Mouse (Mus musculus) liver, postnatal 0 days (tissue): Measurements from ENCODE around the gene Sft2d1. TPM values are rescaled to one million over a fixed set of nuclear protein-coding genes. Genes with fewer than 3 reads are reported as not detected.
"Not testable (repeated sequence)": the region's sequence is repeated elsewhere in the genome, so short reads cannot be mapped to it uniquely, and the experiment has no call there.

ENCODE experiments used
- ATAC-seq: fragments of 200-750 bp; cut with Nextera tagmentation; 2 replicates; pipeline ENCODE4 v1.8.0; 2017; ENCODE audit warnings: mild to moderate bottlenecking, moderate library complexity
- DNase-seq: peaks from one replicate; pipeline ENCODE4 v3.0.0-alpha.2; 2016
- H3K27ac ChIP-seq: fragments of 300-500 bp; sonication (generic); 2 replicates; pipeline ENCODE4 v1.5.1; 2014; ENCODE audit warnings: antibody characterized with exemption, moderate library complexity, mild to moderate bottlenecking, low read depth
- H3K27me3 ChIP-seq: fragments of 300-500 bp; sonication (generic); 2 replicates; pipeline ENCODE4 v1.6.1; 2014; ENCODE audit warnings: low read length, control low read depth, mixed read lengths; ENCODE audit not compliant: insufficient read depth
- H3K36me3 ChIP-seq: fragments of 300-500 bp; sonication (generic); replicated peaks from 2 replicates; pipeline ENCODE4 v1.6.1; 2014; ENCODE audit warnings: mild to moderate bottlenecking, control low read depth, low read length, moderate library complexity, mixed read lengths; ENCODE audit not compliant: insufficient read depth
- H3K4me1 ChIP-seq: fragments of 300-500 bp; sonication (generic); 2 replicates; pipeline ENCODE4 v1.6.1; 2014; ENCODE audit warnings: antibody characterized with exemption, mild to moderate bottlenecking, control low read depth; ENCODE audit not compliant: insufficient read depth
- H3K4me2 ChIP-seq: fragments of 300-500 bp; sonication (generic); 2 replicates; pipeline ENCODE4 v1.6.1; 2014; ENCODE audit warnings: low read depth, mild to moderate bottlenecking, low read length, moderate library complexity, mixed read lengths
- H3K4me3 ChIP-seq: fragments of 300-500 bp; sonication (generic); 2 replicates; pipeline ENCODE4 v1.5.1; 2014; ENCODE audit warnings: low read depth, low read length
- H3K9ac ChIP-seq: fragments of 300-500 bp; sonication (generic); replicated peaks from 2 replicates; pipeline ENCODE4 v1.6.1; 2014; ENCODE audit warnings: mild to moderate bottlenecking, moderate library complexity
- H3K9me3 ChIP-seq: fragments of 300-500 bp; sonication (generic); 2 replicates; pipeline ENCODE4 v1.6.1; 2016; ENCODE audit warnings: mild to moderate bottlenecking, control low read depth, low read length, mixed read lengths
- CTCF ChIP-seq: sonication (generic); IDR thresholded peaks from 2 replicates; pipeline ENCODE4 v1.5.1; 2016; ENCODE audit warnings: antibody characterized with exemption, low read depth
- EP300 ChIP-seq: IDR thresholded peaks from 2 replicates; pipeline ENCODE4 v1.6.1; 2016; ENCODE audit warnings: antibody characterized with exemption, low read depth, mild to moderate bottlenecking
- WGBS: fragments of 180-500 bp; shearing (Covaris S2); extraction: QIAGEN DNeasy Blood & Tissue Kit; methylation state at CpG from one replicate; pipeline ENCODE4 v1.1.7; 2014; ENCODE audit not compliant: insufficient replicate concordance; 5-methylcytosine and 5-hydroxymethylcytosine counted together
- polyA plus RNA-seq: library from polyadenylated mRNA; unstranded; fragments of >200 nt; fragmentation: Nextera tagmentation; extraction: Ambion mirVana; gene quantifications from 2 replicates; pipeline ENCODE4 v1.2.1, GENCODE M21; 2015

Sft2d1 gene
- polyA plus RNA-seq, 1 experiment from 2014 or later, result 67.6 TPM

GRCm38 (mm10) chr17:8313976-8314375, 3.1 kb downstream of the Sft2d1 start:
- no peak for DNase-seq
- no peaks in the 10 kb centered on the region; the same call in 1 of the 2 replicates for H3K36me3 ChIP-seq
- no peak for TF ChIP-seq EP300
- no peak for TF ChIP-seq CTCF
- H3K9ac ChIP-seq, result no peak overlapping the region
- H3K27me3 ChIP-seq, result no peaks in the 10 kb centered on the region
- WGBS, result 75% methylated on average over 3 of the region's 3 CpGs
- peaks cover 23% of the 10 kb centered on the region for H3K4me1 ChIP-seq
- no peak overlapping the region for H3K4me2 ChIP-seq
- no peak overlapping the region for H3K27ac ChIP-seq
- H3K9me3 ChIP-seq, result no peaks in the 10 kb centered on the region
- no peak overlapping the region for H3K4me3 ChIP-seq
- ATAC-seq, result no peak

DNA sequence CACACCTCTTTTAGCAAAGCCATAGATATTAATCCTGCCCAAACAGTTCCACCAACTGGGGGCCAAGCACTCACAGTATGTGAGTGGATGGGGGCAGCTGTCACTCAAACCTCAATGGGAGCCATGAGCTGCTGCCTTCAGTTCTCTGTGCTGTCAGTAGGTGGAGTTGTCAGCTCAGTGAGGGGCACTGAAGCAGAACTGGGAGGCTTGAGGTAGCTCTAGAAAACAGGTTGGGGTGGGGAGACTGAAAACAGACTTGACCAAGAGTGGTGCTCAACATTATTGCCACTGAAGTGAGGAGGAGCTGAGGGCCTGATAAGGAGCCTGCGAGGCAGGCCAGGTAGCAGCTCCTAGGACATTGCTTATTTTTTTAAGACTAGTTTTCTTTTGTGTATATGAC, 5.3 kb downstream of the Sft2d1 start:
- Histone ChIP-seq H3K27ac (no peak overlapping the region), H3K9ac (no peak overlapping the region), H3K4me1 (peaks cover 23% of the 10 kb centered on the region), H3K36me3 (peaks cover 6% of the 10 kb centered on the region), H3K9me3 (no peaks in the 10 kb centered on the region), H3K4me3 (no peak overlapping the region), H3K27me3 (no peaks in the 10 kb centered on the region), H3K4me2 (no peak overlapping the region)
- TF ChIP-seq EP300 (no peak), CTCF (peak; percentile 52)
- WGBS, result 67% methylated on average over 1 of the region's 1 CpGs
- DNase-seq (no peak), ATAC-seq (no peak)

GRCm38 (mm10) chr17:8326877-8327276, 16.0 kb downstream of the Sft2d1 start:
- H3K36me3 ChIP-seq, result peaks cover 34% of the 10 kb centered on the region
- H3K9ac ChIP-seq, H3K9me3 ChIP-seq, ATAC-seq, H3K4me1 ChIP-seq, H3K27ac ChIP-seq, H3K27me3 ChIP-seq, H3K4me2 ChIP-seq, DNase-seq, H3K4me3 ChIP-seq: not testable (repeated sequence)
- 93% methylated on average over 10 of the region's 11 CpGs for WGBS

GRCm38 (mm10) chr17:8328511-8329174, 17.7 kb downstream of the Sft2d1 start:
- H3K4me1 ChIP-seq, result no peaks in the 10 kb centered on the region
- H3K27me3 ChIP-seq, result no peaks in the 10 kb centered on the region
- ATAC-seq, result no peak
- TF ChIP-seq CTCF (peak; percentile 59), EP300 (no peak)
- no peak overlapping the region for H3K4me2 ChIP-seq
- H3K9ac ChIP-seq, result no peak overlapping the region
- H3K27ac ChIP-seq, result no peak overlapping the region
- DNase-seq, result no peak
- H3K36me3 ChIP-seq, result peaks cover 26% of the 10 kb centered on the region
- no peak overlapping the region for H3K4me3 ChIP-seq
- no peaks in the 10 kb centered on the region for H3K9me3 ChIP-seq
- 73% methylated on average over 7 of the region's 7 CpGs for WGBS

DNA sequence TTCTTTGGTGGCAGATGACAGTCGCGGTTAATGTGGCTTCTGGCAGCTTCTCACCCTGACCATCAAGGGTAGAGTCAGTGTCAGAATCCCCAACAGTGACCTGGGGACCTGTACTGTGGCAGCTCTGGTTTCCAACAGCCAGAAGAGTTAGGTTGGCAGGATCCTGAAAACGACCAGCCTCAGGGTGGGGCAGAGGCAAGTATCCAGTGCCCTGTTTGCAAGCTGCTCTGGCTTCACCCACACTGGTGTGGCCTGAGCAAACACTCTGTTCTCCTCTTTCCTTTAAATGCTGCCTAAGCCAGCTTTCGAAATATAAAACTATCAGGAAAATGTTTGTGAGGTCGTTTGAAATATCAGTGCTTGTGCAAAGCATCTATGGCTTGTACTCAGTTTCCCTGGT, 19.7 kb downstream of the Sft2d1 start:
- DNase-seq, result no peak
- ATAC-seq, result no peak
- TF ChIP-seq EP300 (no peak), CTCF (no peak)
- Histone ChIP-seq H3K36me3 (peaks cover 12% of the 10 kb centered on the region; the same call in 1 of the 2 replicates), H3K9me3 (no peaks in the 10 kb centered on the region), H3K27ac (no peak overlapping the region), H3K27me3 (no peaks in the 10 kb centered on the region), H3K4me3 (no peak overlapping the region), H3K4me1 (no peaks in the 10 kb centered on the region), H3K9ac (no peak overlapping the region), H3K4me2 (no peak overlapping the region)
- WGBS, result 58% methylated on average over 5 of the region's 5 CpGs

DNA sequence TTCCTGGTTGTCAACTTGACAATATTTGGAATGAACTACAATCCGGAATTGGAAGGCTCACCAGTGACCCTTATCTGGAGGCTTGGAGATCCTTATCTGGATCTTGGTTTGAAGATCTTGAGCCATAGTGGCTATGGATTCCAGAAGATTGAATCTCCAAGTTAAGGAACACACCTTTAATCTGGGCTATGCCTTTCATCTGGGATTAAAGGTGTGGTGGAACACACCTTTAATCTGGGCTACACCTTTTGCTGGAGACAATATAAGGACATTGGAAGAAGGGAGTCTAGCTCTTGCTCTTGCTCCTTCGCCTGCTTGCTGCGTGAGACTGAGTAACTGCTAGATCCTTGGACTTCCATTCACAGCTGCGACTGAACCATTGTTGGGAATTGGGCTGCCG, 26.3 kb downstream of the Sft2d1 start, which contains the start of gene Prr18:
Gene Prr18 (plus strand): TSS at position 301 of the 400 bp plus-strand sequence.
- not testable (repeated sequence) for H3K4me2 ChIP-seq, H3K4me1 ChIP-seq, ATAC-seq, DNase-seq, H3K36me3 ChIP-seq, H3K9ac ChIP-seq, H3K4me3 ChIP-seq, H3K27ac ChIP-seq, H3K9me3 ChIP-seq
- peaks cover 34% of the 10 kb centered on the region for H3K27me3 ChIP-seq
- no CpG with 5 or more reads among the region's 5 CpGs for WGBS
